Mouse (Mus musculus): ENCODE measurements around the gene Tnf.

Gene Tnf

GRCm38 (mm10) chr17:35168541-35169207 is 33.1 kb downstream of the Tnf start:
- DNase-seq, result no peak

- no peak for DNase-seq
Measured at GRCm38 (mm10) chr17:35167794-35168193, 34.0 kb downstream of the Tnf start.

DNA sequence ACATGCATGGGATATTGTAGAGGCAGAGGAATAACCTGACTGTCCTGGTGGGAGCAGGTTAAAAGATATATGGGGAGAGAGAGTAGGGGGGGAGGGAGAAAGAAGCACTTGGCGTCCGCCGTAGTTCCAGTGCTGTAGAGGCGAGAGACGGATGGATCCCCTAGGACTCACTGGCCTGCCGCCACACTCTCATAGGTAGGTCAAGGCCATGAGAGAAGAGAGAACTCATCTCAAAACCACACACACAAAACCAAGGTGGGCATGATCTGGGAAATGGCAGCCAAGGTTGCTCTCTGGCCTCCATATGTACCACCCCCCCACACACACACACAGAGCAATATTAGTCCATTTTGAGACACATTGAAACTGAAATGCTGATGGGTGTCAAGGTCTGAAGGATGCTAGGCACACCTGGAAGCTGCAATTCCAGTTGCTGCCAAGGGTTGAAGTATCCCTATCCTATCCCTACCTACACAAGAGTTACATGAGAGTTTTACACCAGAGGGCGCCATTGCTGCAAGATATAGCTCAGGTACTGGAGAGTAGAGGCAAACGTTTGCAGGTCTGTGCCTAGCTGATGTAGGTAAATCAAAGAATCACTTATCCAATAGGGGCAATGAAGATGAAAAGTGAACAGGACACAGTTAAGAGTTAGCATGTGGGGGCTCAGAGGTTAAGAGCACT is 35.3 kb downstream of the Tnf start:
- DNase-seq, result peak; percentile 70

DNA sequence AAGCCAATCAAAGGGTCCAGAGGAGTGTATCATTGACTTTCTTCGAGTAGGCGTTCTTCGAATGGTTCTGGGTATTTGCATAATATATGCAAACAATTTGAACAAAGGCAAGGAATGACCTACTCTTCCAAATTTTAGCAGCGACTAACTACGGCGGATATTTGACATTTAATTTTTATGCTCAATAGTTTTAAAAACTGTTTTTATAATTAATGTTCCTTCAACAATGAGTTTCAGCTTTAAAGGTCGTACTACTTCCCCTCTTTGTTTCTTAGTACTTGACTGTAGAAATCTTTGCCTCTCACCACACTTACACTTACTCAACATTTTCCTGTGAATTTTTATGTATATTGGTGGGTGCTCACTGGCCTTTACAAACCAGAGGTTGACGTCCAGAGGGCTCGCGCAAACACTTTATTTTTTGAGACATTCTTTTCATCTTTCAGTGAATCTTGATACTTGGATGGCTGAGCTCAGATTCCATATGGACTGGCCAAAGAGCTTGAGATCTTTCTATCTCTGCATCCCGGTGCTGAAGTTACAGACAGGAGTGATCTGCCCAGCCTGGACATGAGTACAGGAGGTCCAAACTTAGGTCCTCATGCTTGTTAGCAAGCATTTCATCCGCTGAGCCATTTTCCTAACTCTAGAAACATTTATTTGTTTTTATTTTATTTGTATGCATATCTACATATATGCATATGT is 36.2 kb downstream of the Tnf start:
- DNase-seq, result no peak

DNA sequence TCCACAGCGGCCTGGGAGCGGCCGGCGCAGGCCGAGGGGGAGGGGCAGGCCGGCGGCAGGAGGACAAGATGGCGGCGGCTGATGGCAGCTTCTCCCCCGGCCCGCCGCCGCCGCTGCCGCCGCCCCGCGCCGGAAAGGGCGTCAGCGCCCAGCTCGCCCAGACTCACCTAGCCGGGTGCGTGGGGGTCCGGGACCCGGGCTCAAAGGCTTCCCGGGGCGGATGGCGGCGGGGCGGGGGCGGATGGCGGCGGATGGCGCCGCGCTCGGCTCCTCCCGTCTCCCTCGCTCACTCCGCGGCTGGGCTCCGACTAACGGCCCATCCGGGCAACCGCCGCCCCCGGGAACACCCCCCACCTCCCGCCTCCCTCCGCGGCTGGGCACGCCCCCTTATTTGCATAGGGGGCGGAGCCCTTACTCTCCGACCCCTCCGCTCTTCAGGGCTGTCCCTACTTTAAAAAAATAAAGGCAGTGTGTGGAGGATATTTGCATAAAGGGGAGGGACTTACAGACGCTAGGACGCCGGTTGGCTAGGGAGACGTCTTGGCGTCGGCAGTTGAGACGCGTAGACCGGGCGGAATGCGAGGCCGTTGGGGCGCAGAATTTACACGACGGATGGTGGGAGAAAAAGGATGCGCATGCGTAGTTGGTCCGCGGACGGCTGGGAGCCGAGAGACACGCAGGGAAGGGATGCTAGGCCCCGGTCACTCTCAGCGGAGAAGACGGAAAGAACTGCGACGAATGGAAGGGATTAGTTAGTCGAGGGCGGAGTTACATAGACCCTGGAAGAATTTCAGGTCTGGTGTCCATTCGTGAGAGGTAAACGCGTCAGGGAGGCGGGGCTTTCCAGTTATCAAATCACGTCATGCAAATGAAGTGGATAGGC is 37.0 kb downstream of the Tnf start, which contains the start of gene Prrc2a:
Gene Prrc2a (minus strand): TSS at position 330 of the 883 bp plus-strand sequence.
- peak; percentile 98 for DNase-seq

GRCm38 (mm10) chr17:35164218-35164567 is 37.6 kb downstream of the Tnf start:
- no peak for DNase-seq

DNA sequence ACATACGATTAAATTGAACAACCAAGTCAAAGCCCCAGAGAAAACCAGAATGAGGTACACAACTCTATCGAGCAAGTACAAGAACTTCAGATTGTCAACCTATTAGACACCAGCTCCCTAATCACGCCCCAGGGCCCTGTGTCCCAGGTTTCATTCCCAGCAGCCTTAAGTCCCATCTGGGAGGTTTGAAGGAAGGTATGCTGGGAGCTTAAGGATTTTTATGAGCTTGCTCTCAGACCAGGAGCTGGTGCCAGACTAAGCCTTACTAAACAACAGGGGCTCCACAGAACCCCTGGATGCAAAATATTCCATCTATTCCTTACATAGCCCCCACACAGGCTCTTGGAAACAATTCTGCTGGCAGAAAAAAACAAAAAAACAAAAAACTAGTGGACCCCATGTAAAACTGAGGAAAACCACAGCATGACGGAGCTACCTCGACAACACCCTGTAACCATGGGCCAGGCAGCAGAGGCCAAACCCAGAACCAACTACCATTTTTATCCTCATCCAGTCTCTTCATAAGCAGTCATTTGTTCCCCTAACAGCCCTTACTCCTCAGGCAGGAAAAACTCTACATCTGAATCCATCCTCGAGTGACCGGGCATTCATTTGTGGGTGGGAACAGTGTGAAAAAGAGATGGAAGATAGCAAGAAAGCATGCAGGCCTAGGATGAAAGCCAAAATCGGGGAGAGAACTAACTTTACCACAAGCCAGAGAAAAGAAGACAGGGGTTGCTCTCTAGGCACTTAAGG is 38.3 kb downstream of the Tnf start:
- no peak for DNase-seq

- peak; percentile 56 for DNase-seq
Measured at GRCm38 (mm10) chr17:35162730-35163129, 39.1 kb downstream of the Tnf start.

- no peak for DNase-seq
Measured at GRCm38 (mm10) chr17:35162121-35162520, 39.7 kb downstream of the Tnf start.

DNA sequence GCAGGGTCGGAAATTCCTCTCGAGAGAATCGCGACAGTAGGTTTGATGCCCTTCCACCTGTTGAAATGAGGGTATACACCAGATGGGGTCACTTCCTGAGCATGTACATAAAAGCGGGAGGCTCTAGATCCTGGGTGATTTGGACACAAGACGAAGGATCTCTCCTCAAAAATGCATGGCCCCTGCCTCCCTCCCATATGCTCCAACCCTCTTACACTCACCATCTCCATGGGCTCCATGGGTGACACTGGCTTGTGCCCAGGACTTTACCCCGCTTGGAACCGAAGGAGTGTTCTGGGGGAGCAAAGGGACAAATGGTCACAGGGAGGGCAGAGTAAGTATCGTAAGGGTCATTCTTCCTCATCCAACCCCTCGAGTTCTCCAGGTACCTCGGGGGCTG is 40.4 kb downstream of the Tnf start:
- DNase-seq, result no peak

GRCm38 (mm10) chr17:35159638-35160037 is 42.2 kb downstream of the Tnf start:
- DNase-seq, result no peak

- DNase-seq, result no peak
Measured at GRCm38 (mm10) chr17:35158850-35159593, 42.8 kb downstream of the Tnf start.

DNA sequence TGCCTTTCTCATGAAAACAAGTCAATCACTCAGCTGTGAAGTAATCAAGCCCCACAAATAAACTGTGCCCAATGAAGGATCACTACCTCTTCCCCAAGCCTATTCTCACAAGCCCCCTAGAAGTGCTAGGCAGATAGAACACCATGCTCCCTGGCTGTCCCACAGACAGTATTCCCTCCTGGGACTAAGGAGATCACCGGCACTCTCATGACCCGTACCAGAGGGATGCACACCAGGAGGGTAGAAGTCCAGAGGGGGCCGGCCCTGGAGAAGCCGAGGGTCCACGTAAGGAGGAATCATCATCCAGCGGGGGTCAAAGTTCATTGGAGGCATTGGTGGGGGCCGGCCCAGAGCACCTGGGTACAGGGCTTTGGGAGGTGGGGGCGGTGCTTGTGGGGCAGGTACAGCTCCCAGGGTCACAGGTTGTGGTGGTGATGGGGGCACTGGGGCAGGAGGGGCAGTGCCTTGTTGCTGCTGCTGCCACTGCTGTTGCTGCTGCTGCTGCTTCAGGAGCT is 44.1 kb downstream of the Tnf start:
- DNase-seq, result no peak

DNA sequence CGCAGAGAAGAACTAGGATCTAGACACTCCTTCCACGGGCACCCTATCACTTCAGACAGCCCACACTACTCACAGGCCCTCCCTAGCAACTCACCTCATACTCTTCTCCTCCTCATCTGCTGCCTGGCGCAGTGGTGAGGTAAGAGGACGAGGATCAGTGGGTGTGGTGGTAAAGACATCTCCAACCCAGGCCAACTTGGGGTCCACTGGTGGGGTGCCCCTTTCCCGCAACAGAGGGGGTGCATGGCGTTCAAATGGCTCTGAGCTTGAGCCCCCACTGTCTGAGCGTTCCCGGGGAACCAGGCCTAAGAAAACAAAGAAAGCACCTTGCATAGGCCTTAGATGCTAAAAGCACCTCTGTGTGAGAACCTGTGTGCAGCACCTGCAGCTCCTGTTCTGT is 44.6 kb downstream of the Tnf start:
- DNase-seq, result no peak

DNA sequence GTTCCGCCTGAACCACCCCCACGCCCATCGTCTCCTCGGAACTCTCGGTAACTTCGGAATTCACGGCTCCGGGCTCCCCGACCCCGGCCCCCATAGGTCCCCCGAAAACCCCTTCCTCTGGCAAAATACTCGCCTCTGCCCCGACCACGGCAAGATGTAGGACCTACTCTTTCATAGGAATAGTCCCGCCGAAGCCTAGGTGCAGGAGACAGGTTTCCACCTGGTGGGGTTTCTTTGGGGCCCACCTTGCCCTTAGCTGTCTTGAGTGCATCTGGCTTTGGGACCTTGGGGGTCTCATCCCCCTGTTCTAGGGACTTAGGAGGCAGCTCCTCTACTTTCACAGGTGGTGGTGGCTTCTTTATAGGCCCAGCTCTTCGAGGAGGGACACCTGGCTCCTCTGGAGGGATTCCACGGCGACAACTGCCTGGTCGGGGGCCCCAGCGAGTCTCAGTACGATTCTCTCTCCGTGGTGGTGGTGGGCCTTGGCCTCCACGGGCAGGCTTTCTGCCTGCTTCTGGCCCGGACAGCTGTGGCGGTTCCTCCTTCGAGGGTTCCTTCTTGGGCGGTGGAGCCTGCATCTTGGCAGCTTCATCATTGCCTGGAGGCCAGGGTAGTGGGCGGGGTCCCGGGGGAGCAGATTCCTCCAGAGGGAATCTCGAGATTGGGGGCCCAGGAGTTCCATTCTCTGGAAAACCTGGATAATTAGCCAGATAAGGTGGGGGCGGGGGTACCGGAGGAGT is 45.2 kb downstream of the Tnf start:
- no peak for DNase-seq

GRCm38 (mm10) chr17:35155451-35155850 is 46.4 kb downstream of the Tnf start:
- no peak for DNase-seq

GRCm38 (mm10) chr17:35154616-35155015 is 47.2 kb downstream of the Tnf start:
- DNase-seq, result no peak

GRCm38 (mm10) chr17:35153931-35154330 is 47.9 kb downstream of the Tnf start:
- no peak for DNase-seq

DNA sequence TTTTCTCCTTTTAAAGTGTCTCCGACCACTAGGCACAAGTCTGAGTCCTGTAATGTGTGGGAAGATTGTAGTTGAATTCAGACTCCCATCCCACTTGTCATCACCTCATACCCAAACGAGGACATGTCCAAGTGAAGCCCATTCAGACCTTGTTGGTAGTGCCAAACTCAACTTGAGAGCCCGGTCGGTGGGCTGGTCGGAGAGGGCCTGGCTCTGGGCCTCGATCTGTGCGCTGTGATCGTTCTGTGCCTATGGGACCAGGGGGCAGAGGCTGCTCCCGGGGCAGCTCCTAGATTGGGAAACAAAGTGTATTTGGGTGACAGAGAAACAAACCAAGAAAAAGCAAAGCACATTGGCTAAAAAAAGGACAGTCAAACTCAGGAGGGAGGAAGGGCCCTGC is 48.7 kb downstream of the Tnf start:
- DNase-seq, result no peak

GRCm38 (mm10) chr17:35152121-35152520 is 49.7 kb downstream of the Tnf start:
- DNase-seq, result no peak

All from kidney, adult 18-20 months (tissue).